Mouse (Mus musculus) erythroblast, embryonic 14.5 days (primary cell): ENCODE results near the gene Gm45716.

ENCODE experiments used
- GATA1 ChIP-seq: IDR thresholded peaks from 2 replicates; pipeline ENCODE4 v1.6.1; 2012; ENCODE audit warnings: low read length, inconsistent platforms, mixed read lengths
- TAL1 ChIP-seq: IDR thresholded peaks from 3 replicates; pipeline ENCODE4 v1.6.1; 2012; ENCODE audit warnings: low read length, inconsistent platforms, mixed read lengths

GRCm38 (mm10) chr11:90249025-90249650, 61.7 kb downstream of the Gm45716 start, which contains the start of gene Mmd:
- TF ChIP-seq GATA1 (no peak), TAL1 (no peak)
